Mouse (Mus musculus) ES-Bruce4 (cell line): ENCODE results near the gene Pou4f1. TPM values are rescaled to one million over a fixed set of nuclear protein-coding genes. Genes with fewer than 3 reads are reported as not detected.
A peak's percentile ranks its signal among the peaks of the same experiment; 100 is the strongest.

Experiments used
- H3K27ac ChIP-seq: 2 replicates; pipeline ENCODE4 v1.5.1; 2012; ENCODE audit warnings: low read length, inconsistent platforms; ENCODE audit not compliant: insufficient read depth
- H3K27me3 ChIP-seq: 2 replicates; pipeline ENCODE4 v1.6.1; 2012; ENCODE audit warnings: mild to moderate bottlenecking, low read length, inconsistent platforms; ENCODE audit not compliant: control insufficient read depth, poor library complexity, insufficient read depth, severe bottlenecking
- H3K36me3 ChIP-seq: 2 replicates; pipeline ENCODE4 v1.6.1; 2012; ENCODE audit warnings: inconsistent platforms, mild to moderate bottlenecking, low read length, moderate library complexity; ENCODE audit not compliant: control insufficient read depth, poor library complexity, insufficient read depth, severe bottlenecking
- H3K4me1 ChIP-seq: one replicate; pipeline ENCODE4 v1.8.1; 2011; ENCODE audit warnings: low read length; ENCODE audit not compliant: control insufficient read depth, insufficient read depth
- H3K4me3 ChIP-seq: 2 replicates; pipeline ENCODE4 v1.5.1; 2011; ENCODE audit warnings: low read depth, mild to moderate bottlenecking, low read length
- H3K9ac ChIP-seq: 2 replicates; pipeline ENCODE4 v1.6.1; 2012; ENCODE audit warnings: low read depth, mild to moderate bottlenecking, inconsistent platforms; ENCODE audit not compliant: poor library complexity, severe bottlenecking
- H3K9me3 ChIP-seq: replicated peaks from 2 replicates; pipeline ENCODE4 v1.6.1; 2012; ENCODE audit warnings: mild to moderate bottlenecking, low read length, inconsistent platforms; ENCODE audit not compliant: control insufficient read depth, poor library complexity, insufficient read depth, severe bottlenecking
- CTCF ChIP-seq: IDR thresholded peaks from one replicate; pipeline ENCODE4 v1.8.1; 2011; ENCODE audit warnings: low read depth, low read length
- EP300 ChIP-seq: IDR thresholded peaks from 2 replicates; pipeline ENCODE4 v1.6.1; 2011; ENCODE audit warnings: low read depth, low read length; ENCODE audit not compliant: insufficient read depth
- POLR2A ChIP-seq: IDR thresholded peaks from one replicate; pipeline ENCODE4 v1.8.1; 2011; ENCODE audit warnings: low read length; ENCODE audit not compliant: insufficient read depth
- polyA plus RNA-seq: library from polyadenylated mRNA; stranded (reverse); fragments of >200 nt; gene quantifications from 2 replicates; pipeline ENCODE4 v1.2.4, GENCODE M21; 2011; ENCODE audit warnings: low read depth; ENCODE audit not compliant: missing spikeins, insufficient read depth, insufficient read length

Gene Pou4f1
- polyA plus RNA-seq, 1 experiment: 3.8 TPM

DNA sequence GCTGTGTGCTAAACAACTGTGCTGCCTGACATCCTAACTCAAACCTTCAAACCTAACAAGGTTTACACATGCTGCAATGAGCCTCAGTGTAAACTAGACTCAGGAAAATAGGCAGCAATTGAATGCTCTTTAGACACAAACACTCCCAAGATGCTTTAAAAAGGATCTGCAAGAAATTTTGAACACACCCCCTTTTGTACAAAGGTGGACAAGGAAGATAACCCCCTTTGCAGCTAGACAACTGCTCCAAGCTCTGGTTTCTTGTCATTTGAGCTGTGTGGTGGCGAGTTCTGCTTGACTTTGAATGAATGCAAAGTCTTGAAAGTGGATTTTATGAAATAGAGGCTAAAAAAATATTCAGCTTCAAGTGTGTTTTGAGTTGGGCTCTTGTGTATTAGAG is 7.6 kb upstream of the Pou4f1 start:
- H3K4me3 ChIP-seq: no peak overlapping the region
- no peak overlapping the region for H3K27ac ChIP-seq
- H3K9me3 ChIP-seq: no peaks in the 10 kb centered on the region
- H3K36me3 ChIP-seq: no peaks in the 10 kb centered on the region; the same call in 1 of the 2 replicates
- H3K27me3 ChIP-seq: peaks cover 3% of the 10 kb centered on the region
- H3K4me1 ChIP-seq: no peaks in the 10 kb centered on the region
- no peak for TF ChIP-seq POLR2A
- no peak for TF ChIP-seq EP300
- H3K9ac ChIP-seq: no peak overlapping the region

DNA sequence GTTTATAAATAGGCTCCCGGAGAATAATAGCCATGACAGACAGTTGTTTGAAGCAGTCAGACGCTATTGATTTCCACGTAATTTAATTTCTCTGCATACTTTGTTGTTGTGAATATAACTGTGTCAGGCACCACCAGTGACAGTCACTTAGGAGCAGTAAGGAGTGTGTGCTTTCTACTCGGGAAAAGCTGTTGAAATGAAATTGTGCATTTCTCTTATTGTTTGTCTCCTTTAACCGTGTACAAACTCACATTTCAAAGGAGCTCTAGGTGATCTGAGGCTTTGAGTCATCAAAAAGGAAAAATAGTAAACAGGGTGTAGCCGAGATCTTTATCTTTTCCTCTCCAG is 798 bp upstream of the Pou4f1 start:
- H3K27me3 ChIP-seq: peaks cover 45% of the 10 kb centered on the region
- no peak for TF ChIP-seq EP300
- TF ChIP-seq CTCF: no peak
- no peak for TF ChIP-seq POLR2A
- no peaks in the 10 kb centered on the region for H3K9me3 ChIP-seq
- H3K4me3 ChIP-seq: no peak overlapping the region
- H3K4me1 ChIP-seq: no peaks in the 10 kb centered on the region
- no peak overlapping the region for H3K9ac ChIP-seq
- no peak overlapping the region for H3K27ac ChIP-seq
- no peaks in the 10 kb centered on the region for H3K36me3 ChIP-seq

DNA sequence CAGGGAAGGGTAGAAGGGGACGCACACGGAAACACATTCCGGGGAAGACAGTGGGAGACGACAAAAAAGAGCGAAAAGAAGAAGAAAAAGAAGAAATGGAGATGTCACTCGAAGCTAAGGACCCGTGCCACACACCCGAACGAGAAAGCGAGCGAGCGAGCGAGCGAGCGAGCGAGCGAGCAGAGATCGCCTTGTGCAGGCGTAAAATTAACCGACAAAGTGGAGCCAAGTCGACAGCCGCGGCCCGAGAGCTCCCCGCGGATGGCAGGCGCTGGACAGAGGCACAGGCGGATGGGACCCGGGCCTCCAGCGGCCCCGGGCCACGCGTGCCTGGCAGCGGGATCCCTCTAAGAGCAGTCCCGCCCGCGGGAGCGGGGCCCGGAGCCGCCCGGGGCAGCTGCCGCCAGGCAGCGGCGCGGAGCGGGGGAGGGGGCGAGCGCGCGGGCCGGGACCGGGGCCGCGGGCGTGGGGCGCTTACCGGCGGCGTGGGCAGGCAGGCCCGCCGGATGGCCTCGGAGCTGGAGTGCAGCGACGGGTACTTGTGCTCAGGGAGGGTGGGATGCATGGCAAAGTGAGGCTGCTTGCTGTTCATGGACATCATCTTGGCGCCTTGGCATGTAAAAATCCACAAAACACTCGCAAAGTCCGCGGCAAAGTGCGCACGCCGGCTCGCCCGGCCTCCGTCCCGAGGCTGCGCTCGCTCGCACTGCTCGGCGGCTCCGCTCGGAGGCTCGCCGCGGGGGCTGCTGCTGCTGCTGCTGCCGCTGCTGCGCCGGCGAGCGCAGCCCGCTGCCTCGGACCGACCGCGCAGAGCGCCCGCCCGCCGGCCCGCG is 450 bp downstream of the Pou4f1 start:
- TF ChIP-seq POLR2A: no peak
- no peak for TF ChIP-seq CTCF
- TF ChIP-seq EP300: no peak
- H3K27ac ChIP-seq: no peak overlapping the region
- peak overlapping the region; percentile 76 for H3K9ac ChIP-seq

DNA sequence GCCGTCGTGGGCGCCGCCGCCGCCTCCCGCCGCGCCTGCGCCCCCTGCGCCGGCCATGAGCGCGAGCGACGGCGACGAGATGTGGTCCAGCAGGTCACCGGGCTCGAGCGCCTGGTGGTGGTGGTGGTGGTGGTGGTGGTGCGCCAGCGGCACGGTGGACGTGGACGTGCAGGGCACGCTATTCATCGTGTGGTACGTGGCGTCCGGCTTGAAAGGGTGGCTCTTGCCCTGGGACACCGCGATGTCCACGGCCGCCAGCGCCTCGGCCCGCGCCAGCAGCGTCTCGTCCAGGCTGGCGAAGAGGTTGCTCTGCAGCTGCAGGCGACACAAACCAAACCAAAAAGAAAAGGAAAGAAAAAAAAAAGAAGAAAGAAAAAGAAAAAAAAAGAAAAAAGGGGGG is 1.2 kb downstream of the Pou4f1 start:
- TF ChIP-seq POLR2A: no peak
- no peak for TF ChIP-seq EP300
- TF ChIP-seq CTCF: no peak
- no peaks in the 10 kb centered on the region for H3K4me1 ChIP-seq
- H3K27ac ChIP-seq: no peak overlapping the region
- H3K27me3 ChIP-seq: peaks cover 50% of the 10 kb centered on the region
- H3K9ac ChIP-seq: peak overlapping the region; percentile 76
- peak overlapping the region; percentile 88 for H3K4me3 ChIP-seq
- H3K36me3 ChIP-seq: no peaks in the 10 kb centered on the region
- H3K9me3 ChIP-seq: no peaks in the 10 kb centered on the region

More for the DNA sequence above, 450 bp downstream of the Pou4f1 start:
- H3K4me3 ChIP-seq: peak overlapping the region; percentile 88
- H3K9me3 ChIP-seq: no peaks in the 10 kb centered on the region
- H3K36me3 ChIP-seq: no peaks in the 10 kb centered on the region
- peaks cover 46% of the 10 kb centered on the region for H3K27me3 ChIP-seq
- H3K4me1 ChIP-seq: no peaks in the 10 kb centered on the region

DNA sequence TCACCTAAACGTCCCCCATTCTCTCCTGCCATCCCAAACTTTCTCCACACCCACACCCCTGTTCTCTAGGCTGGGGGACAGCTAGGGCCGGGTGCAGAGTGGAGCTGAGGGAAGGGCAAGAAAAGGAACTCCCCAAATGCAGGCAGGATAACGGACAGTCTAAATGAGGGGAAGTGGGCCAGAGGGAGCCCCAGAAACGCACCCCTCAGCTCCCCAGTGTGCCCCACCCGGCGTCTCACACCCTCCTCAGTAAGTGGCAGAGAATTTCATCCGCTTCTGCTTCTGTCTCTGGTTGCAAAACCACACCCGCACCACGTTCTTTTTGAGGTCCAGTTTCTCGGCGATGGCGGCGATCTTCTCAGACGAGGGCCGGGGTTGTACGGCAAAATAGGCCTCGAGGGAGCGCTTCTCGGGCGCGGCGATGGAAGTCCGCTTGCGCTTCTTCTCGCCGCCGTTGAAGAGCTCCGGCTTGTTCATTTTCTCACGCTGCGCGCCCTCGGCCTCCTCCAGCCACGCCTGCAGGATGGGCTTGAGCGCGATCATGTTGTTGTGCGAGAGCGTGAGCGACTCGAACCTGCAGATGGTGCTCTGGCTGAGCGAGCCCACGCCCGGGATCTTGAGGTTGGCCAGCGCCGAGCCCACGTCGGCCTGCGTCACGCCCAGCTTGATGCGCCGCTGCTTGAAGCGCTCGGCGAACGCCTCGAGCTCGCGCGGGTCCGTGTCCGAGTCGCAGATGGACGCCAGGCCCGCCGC is 2.1 kb downstream of the Pou4f1 start:
- Histone ChIP-seq H3K36me3 (no peaks in the 10 kb centered on the region), H3K4me1 (no peaks in the 10 kb centered on the region), H3K27ac (no peak overlapping the region), H3K27me3 (peaks cover 55% of the 10 kb centered on the region), H3K4me3 (peak overlapping the region; percentile 71), H3K9me3 (no peaks in the 10 kb centered on the region), H3K9ac (peak overlapping the region; percentile 76)
- TF ChIP-seq POLR2A (no peak), EP300 (no peak), CTCF (no peak)

DNA sequence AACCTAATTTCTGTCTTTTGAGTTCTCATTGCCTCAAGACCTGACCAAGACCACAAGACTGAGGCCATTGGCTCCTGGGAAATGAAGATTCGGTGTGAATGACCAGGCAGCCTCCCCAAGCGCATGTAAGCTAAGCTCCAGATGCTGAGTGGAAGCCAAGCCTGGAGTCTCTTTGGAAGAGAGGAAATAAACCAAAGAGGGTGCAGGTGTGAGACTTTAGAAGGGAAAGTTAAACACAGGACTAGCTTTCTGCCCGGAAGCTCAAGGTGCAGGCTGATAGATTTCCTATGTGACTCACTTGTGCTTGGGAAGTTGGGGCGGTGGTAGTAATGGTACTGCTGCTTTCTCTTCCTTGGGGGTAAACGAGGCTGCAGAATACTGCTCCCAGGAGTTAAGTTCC is 3.0 kb downstream of the Pou4f1 start:
- Histone ChIP-seq H3K4me3 (no peak overlapping the region), H3K9ac (no peak overlapping the region), H3K9me3 (no peaks in the 10 kb centered on the region), H3K36me3 (no peaks in the 10 kb centered on the region), H3K4me1 (no peaks in the 10 kb centered on the region), H3K27ac (no peak overlapping the region), H3K27me3 (peaks cover 51% of the 10 kb centered on the region)
- TF ChIP-seq EP300 (no peak), CTCF (no peak), POLR2A (no peak)
